Mouse (Mus musculus) hindbrain, embryonic 11.5 days (tissue): ENCODE data around the gene Wasf1. TPM values are rescaled to one million over a fixed set of nuclear protein-coding genes. Genes with fewer than 3 reads are reported as not detected.

ENCODE experiments used
- ATAC-seq: fragments of 200-750 bp; cut with Nextera tagmentation; 2 replicates; pipeline ENCODE4 v1.8.0; 2017; ENCODE audit warnings: mild to moderate bottlenecking, moderate TSS enrichment, moderate library complexity; ENCODE audit not compliant: low FRiP score
- DNase-seq: peaks from one replicate; pipeline ENCODE4 v3.0.0-alpha.2; 2015; ENCODE audit warnings: low spot score
- H3K27ac ChIP-seq: fragments of 300-500 bp; sonication (generic); 2 replicates; pipeline ENCODE4 v1.5.1; 2014; ENCODE audit warnings: mild to moderate bottlenecking, low read depth, low read length
- H3K27me3 ChIP-seq: fragments of 300-500 bp; sonication (generic); 2 replicates; pipeline ENCODE4 v1.6.1; 2014; ENCODE audit warnings: mild to moderate bottlenecking, low read length, moderate library complexity, mixed read lengths; ENCODE audit not compliant: control insufficient read depth, insufficient read depth
- H3K36me3 ChIP-seq: fragments of 300-500 bp; sonication (generic); 2 replicates; pipeline ENCODE4 v1.6.1; 2014; ENCODE audit warnings: mild to moderate bottlenecking, low read length, moderate library complexity, mixed read lengths; ENCODE audit not compliant: control insufficient read depth, insufficient read depth
- H3K4me1 ChIP-seq: fragments of 300-500 bp; sonication (generic); replicated peaks from 2 replicates; pipeline ENCODE4 v1.6.1; 2014; ENCODE audit warnings: low read length, mixed read lengths; ENCODE audit not compliant: control insufficient read depth, insufficient read depth
- H3K4me2 ChIP-seq: fragments of 300-500 bp; sonication (generic); replicated peaks from 2 replicates; pipeline ENCODE4 v1.6.1; 2014; ENCODE audit warnings: mild to moderate bottlenecking, low read depth, low read length
- H3K4me3 ChIP-seq: fragments of 300-500 bp; sonication (generic); 2 replicates; pipeline ENCODE4 v1.5.1; 2014; ENCODE audit warnings: low read depth, low read length
- H3K9ac ChIP-seq: fragments of 300-500 bp; sonication (generic); 2 replicates; pipeline ENCODE4 v1.6.1; 2014; ENCODE audit warnings: low read depth, low read length
- H3K9me3 ChIP-seq: fragments of 300-500 bp; sonication (generic); 2 replicates; pipeline ENCODE4 v1.6.1; 2016; ENCODE audit warnings: low read length; ENCODE audit not compliant: control insufficient read depth
- WGBS: fragments of 180-500 bp; shearing (Covaris S2); extraction: QIAGEN DNeasy Blood & Tissue Kit; methylation state at CpG from one replicate; pipeline ENCODE4 v1.1.7; 2014; 5-methylcytosine and 5-hydroxymethylcytosine counted together
- polyA plus RNA-seq: library from polyadenylated mRNA; unstranded; fragments of >200 nt; fragmentation: Nextera tagmentation; extraction: Ambion mirVana; gene quantifications from 2 replicates; pipeline ENCODE4 v1.2.1, GENCODE M21; 2014

Gene Wasf1
- polyA plus RNA-seq, 1 experiment from 2014 or later: 43.8 TPM

- WGBS: 76% methylated on average over 2 of the region's 2 CpGs
- no peak for ATAC-seq
- no peak overlapping the region for H3K27ac ChIP-seq
- no peak overlapping the region for H3K9ac ChIP-seq
- no peaks in the 10 kb centered on the region for H3K36me3 ChIP-seq
- H3K4me3 ChIP-seq: no peak overlapping the region
- H3K9me3 ChIP-seq: no peaks in the 10 kb centered on the region
- H3K4me2 ChIP-seq: no peak overlapping the region
- DNase-seq: no peak
- H3K27me3 ChIP-seq: no peaks in the 10 kb centered on the region
- no peaks in the 10 kb centered on the region for H3K4me1 ChIP-seq
Measured at GRCm38 (mm10) chr10:40855616-40856015, 27.7 kb upstream of the Wasf1 start.

GRCm38 (mm10) chr10:40856703-40857102 is 26.6 kb upstream of the Wasf1 start:
- H3K4me3 ChIP-seq: no peak overlapping the region
- no peak overlapping the region for H3K9ac ChIP-seq
- H3K9me3 ChIP-seq: no peaks in the 10 kb centered on the region
- no peaks in the 10 kb centered on the region for H3K27me3 ChIP-seq
- no peak for ATAC-seq
- no peak overlapping the region for H3K27ac ChIP-seq
- no peak for DNase-seq
- no peak overlapping the region for H3K4me2 ChIP-seq
- 90% methylated on average over 7 of the region's 7 CpGs for WGBS
- H3K36me3 ChIP-seq: no peaks in the 10 kb centered on the region
- no peaks in the 10 kb centered on the region for H3K4me1 ChIP-seq

- no peak for ATAC-seq
- Histone ChIP-seq H3K4me2 (no peak overlapping the region), H3K36me3 (no peaks in the 10 kb centered on the region), H3K4me1 (no peaks in the 10 kb centered on the region), H3K4me3 (no peak overlapping the region), H3K27me3 (no peaks in the 10 kb centered on the region), H3K9ac (no peak overlapping the region), H3K9me3 (no peaks in the 10 kb centered on the region), H3K27ac (no peak overlapping the region)
- DNase-seq: no peak
- 93% methylated on average over 8 of the region's 8 CpGs for WGBS
Measured at GRCm38 (mm10) chr10:40857599-40857998, 25.7 kb upstream of the Wasf1 start.

- no peaks in the 10 kb centered on the region for H3K36me3 ChIP-seq
- no peak overlapping the region for H3K9ac ChIP-seq
- ATAC-seq (no peak), DNase-seq (no peak)
- 100% methylated on average over 2 of the region's 2 CpGs for WGBS
- H3K4me3 ChIP-seq: no peak overlapping the region
- no peaks in the 10 kb centered on the region for H3K4me1 ChIP-seq
- no peak overlapping the region for H3K4me2 ChIP-seq
- no peaks in the 10 kb centered on the region for H3K9me3 ChIP-seq
- no peak overlapping the region for H3K27ac ChIP-seq
- no peaks in the 10 kb centered on the region for H3K27me3 ChIP-seq
Measured at GRCm38 (mm10) chr10:40868081-40868480, 15.2 kb upstream of the Wasf1 start.

- H3K4me2 ChIP-seq: no peak overlapping the region
- DNase-seq (no peak), ATAC-seq (no peak)
- H3K27me3 ChIP-seq: no peaks in the 10 kb centered on the region
- H3K27ac ChIP-seq: no peak overlapping the region
- H3K9ac ChIP-seq: no peak overlapping the region
- H3K9me3 ChIP-seq: no peaks in the 10 kb centered on the region
- WGBS: 94% methylated on average over 2 of the region's 2 CpGs
- H3K4me1 ChIP-seq: no peaks in the 10 kb centered on the region
- H3K36me3 ChIP-seq: no peaks in the 10 kb centered on the region
- no peak overlapping the region for H3K4me3 ChIP-seq
Measured at GRCm38 (mm10) chr10:40871301-40871700, 12.0 kb upstream of the Wasf1 start.

GRCm38 (mm10) chr10:40872052-40872451 is 11.2 kb upstream of the Wasf1 start:
- Histone ChIP-seq H3K4me3 (no peak overlapping the region), H3K9ac (no peak overlapping the region), H3K9me3 (no peaks in the 10 kb centered on the region), H3K27ac (no peak overlapping the region), H3K27me3 (no peaks in the 10 kb centered on the region), H3K4me2 (no peak overlapping the region), H3K4me1 (no peaks in the 10 kb centered on the region), H3K36me3 (no peaks in the 10 kb centered on the region)
- ATAC-seq: no peak
- no peak for DNase-seq
- 80% methylated on average over 2 of the region's 2 CpGs for WGBS

- no peaks in the 10 kb centered on the region for H3K4me1 ChIP-seq
- H3K36me3 ChIP-seq: no peaks in the 10 kb centered on the region
- no peaks in the 10 kb centered on the region for H3K27me3 ChIP-seq
- no peak for DNase-seq
- H3K4me2 ChIP-seq: no peak overlapping the region
- no peak overlapping the region for H3K9ac ChIP-seq
- no peak overlapping the region for H3K4me3 ChIP-seq
- no peak overlapping the region for H3K27ac ChIP-seq
- WGBS: 96% methylated on average over 3 of the region's 3 CpGs
- H3K9me3 ChIP-seq: no peaks in the 10 kb centered on the region
- no peak for ATAC-seq
Measured at GRCm38 (mm10) chr10:40878246-40878645, 5.0 kb upstream of the Wasf1 start.

- ATAC-seq (no peak), DNase-seq (no peak)
- 89% methylated on average over 9 of the region's 9 CpGs for WGBS
- H3K4me1 ChIP-seq: no peaks in the 10 kb centered on the region
- H3K4me2 ChIP-seq: no peak overlapping the region
- no peaks in the 10 kb centered on the region for H3K9me3 ChIP-seq
- no peak overlapping the region for H3K4me3 ChIP-seq
- no peak overlapping the region for H3K9ac ChIP-seq
- H3K27ac ChIP-seq: no peak overlapping the region
- H3K27me3 ChIP-seq: no peaks in the 10 kb centered on the region
- H3K36me3 ChIP-seq: no peaks in the 10 kb centered on the region
Measured at GRCm38 (mm10) chr10:40879969-40880368, 3.3 kb upstream of the Wasf1 start.

GRCm38 (mm10) chr10:40881236-40881635 is 2.0 kb upstream of the Wasf1 start:
- H3K4me3 ChIP-seq: no peak overlapping the region
- DNase-seq (no peak), ATAC-seq (no peak)
- H3K27me3 ChIP-seq: no peaks in the 10 kb centered on the region
- H3K4me2 ChIP-seq: no peak overlapping the region
- WGBS: 78% methylated on average over 3 of the region's 3 CpGs
- H3K27ac ChIP-seq: no peak overlapping the region
- H3K9ac ChIP-seq: no peak overlapping the region
- H3K36me3 ChIP-seq: no peaks in the 10 kb centered on the region
- no peaks in the 10 kb centered on the region for H3K9me3 ChIP-seq
- H3K4me1 ChIP-seq: no peaks in the 10 kb centered on the region
